Mouse (Mus musculus) ES-Bruce4 (cell line): ENCODE data around the gene Oas1f.

ENCODE experiments used
- CTCF ChIP-seq: IDR thresholded peaks from one replicate; pipeline ENCODE4 v1.8.1; 2011; ENCODE audit warnings: low read depth, low read length
- EP300 ChIP-seq: IDR thresholded peaks from 2 replicates; pipeline ENCODE4 v1.6.1; 2011; ENCODE audit warnings: low read depth, low read length; ENCODE audit not compliant: insufficient read depth
- POLR2A ChIP-seq: IDR thresholded peaks from one replicate; pipeline ENCODE4 v1.8.1; 2011; ENCODE audit warnings: low read length; ENCODE audit not compliant: insufficient read depth

- no peak for TF ChIP-seq CTCF
- TF ChIP-seq POLR2A: no peak
- TF ChIP-seq EP300: 0 out of 2 replicates have a peak, but pooled peaks have one; percentile 11
These were observed 13.6 kb upstream of the Oas1f start for GRCm38 (mm10) chr5:120833335-120834280.
